Mouse (Mus musculus) duodenum, adult 2 months (tissue): ENCODE measurements around the gene Ackr4. TPM values are rescaled to one million over a fixed set of nuclear protein-coding genes. Genes with fewer than 3 reads are reported as not detected.

ENCODE experiments used
- polyA plus RNA-seq: library from polyadenylated mRNA; depleted of rRNA; stranded (reverse); fragments of >200 nt; gene quantifications from 2 replicates; pipeline ENCODE4 v1.2.3, GENCODE M21; 2012; ENCODE audit warnings: low replicate concordance; rRNA removed

Gene Ackr4
- 2.9 and 4.4 TPM in 2 replicates for polyA plus RNA-seq

DNA sequence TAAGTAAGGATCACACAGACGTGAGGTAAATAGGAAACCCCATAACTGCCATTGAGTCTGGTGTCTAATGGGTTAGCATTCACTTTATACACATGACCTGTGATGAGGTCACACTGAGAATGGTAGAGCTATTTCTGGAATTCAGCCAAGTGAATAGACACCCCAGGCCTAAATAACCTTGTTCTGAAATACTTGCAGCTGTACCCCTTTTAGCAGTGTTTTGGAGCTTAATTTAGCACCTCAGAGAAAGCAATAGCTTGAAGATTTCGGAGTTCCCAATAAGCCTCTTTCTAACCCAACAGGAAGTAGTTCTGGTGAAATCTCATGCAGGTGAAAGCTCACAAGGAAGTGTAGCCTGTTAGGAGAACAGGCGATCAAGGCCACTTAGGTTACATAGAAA, at the start of gene Ackr4:
TSS of gene Ackr4 (minus strand) at position 101 of the 400 bp plus-strand sequence.

DNA sequence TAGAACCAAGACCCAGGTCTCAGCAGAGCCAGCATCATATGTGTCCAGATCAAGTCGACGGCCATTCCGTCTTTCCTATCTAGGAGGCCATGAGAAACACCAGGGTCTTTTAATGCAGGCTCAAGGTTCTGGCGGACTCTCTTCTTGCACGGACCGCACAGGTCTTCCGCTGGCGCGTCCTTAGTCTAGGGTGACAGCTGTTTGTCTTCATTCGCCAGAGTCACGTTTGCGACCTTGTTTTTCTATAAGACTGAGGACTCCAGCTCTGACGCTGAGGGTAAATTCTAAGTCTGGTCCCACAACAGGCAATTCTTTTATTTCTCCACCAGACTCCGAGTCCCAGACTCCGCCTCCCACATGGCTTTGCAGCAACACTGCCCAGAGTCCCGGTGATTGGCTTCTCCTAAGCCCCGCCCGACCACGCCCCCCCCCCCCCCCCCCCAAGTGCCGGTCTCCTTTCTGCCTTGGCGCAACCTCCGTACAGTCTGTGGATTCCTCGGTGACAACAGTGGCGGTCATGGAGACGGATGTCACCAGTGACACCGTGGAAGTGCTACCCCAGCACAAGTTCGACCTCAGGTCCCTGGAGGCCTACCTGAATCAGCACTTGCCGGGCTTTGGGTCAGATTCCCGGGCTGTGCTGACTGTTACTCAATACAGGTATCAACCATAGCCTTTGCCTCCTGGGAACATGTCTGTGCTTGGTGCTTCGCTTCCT, 63.3 kb downstream of the Ackr4 start, which contains the start of gene Acad11:
TSS of gene Acad11 (plus strand) at position 134 of the 718 bp plus-strand sequence.

DNA sequence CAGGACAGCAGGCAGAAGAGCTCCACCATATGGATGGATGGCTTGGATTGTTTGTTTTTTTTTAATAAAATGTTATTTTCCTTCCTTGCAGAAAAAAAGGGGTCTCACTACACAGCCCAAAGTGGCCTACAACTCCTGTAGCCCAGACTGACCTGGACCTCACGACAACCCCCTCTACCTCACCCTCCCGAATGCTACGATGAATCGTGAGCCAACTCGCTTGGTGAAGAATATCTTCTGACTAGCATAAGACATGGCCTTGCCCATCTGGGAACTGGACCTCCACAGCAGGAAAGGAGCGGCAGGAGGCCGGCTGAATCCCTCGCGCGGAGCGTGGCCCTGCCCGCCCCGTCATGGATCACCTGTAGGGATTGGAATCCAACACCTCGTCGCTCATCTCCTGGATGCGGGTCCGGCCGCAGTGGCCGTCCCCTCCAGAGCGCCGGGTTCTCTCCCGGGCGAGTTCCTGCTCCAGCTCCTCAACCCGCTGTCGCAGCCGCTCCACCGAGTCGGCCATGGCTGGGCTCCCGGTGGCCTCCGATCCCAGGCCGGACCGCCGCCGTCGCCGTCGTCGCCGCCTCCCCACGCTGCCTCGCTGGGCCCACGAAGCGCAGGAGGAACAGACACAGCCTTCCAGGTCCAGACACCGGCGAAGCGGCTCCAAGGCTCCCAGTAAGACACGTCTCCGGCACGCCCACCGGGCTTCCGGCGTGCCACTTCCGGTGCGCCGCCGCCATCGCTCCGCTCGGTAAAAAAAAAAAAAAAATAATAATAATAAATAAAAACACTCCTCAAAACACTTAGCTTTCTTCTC, 64.1 kb downstream of the Ackr4 start, which contains the start of gene Uba5:
TSS of gene Uba5 (minus strand) at position 705 of the 814 bp plus-strand sequence.

DNA sequence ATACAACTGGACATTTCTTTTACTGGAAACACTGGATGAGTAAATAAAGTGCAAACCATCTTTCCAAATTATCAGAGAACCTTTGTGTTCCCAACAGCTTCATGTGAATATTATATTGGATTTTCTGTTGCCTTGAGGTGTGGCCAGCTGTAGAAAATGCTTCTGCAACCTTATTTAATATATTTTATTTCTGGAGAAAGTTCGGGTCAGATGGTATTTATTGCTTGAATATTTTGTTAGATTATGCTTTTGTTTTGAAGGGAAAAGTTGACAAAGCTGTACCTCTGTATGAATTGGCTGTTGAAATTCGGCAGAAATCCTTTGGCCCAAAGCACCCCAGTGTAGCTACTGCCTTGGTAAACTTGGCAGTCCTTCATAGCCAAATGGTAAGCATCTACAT, 86.4 kb downstream of the Ackr4 start, which contains the start of gene Gm28305:
TSS of gene Gm28305 (plus strand) at position 301 of the 400 bp plus-strand sequence.

Other genes with a start within 250 kb of the Ackr4 start
- 1.0 and 4.1 TPM in 2 replicates for gene Nphp3, start 124.4 kb downstream of the Ackr4 start, polyA plus RNA-seq
- gene Gm28305, start 86.3 kb downstream of the Ackr4 start, polyA plus RNA-seq = not detected in 2 replicates
- gene Uba5, start 63.8 kb downstream of the Ackr4 start, polyA plus RNA-seq = 7.8 and 9.9 TPM in 2 replicates
- 57.2 and 77.2 TPM in 2 replicates for gene Acad11, start 63.6 kb downstream of the Ackr4 start, polyA plus RNA-seq
- gene Dnajc13, start 136.0 kb upstream of the Ackr4 start, polyA plus RNA-seq = 39.0 and 42.2 TPM in 2 replicates
- gene Acpp, start 210.8 kb upstream of the Ackr4 start, polyA plus RNA-seq = 1.8 and 5.1 TPM in 2 replicates